Mouse (Mus musculus) erythroblast, embryonic 14.5 days (primary cell): ENCODE results near the gene Ubash3b.

ENCODE experiments used
- GATA1 ChIP-seq: IDR thresholded peaks from 2 replicates; pipeline ENCODE4 v1.6.1; 2012; ENCODE audit warnings: low read length, inconsistent platforms, mixed read lengths
- TAL1 ChIP-seq: IDR thresholded peaks from 3 replicates; pipeline ENCODE4 v1.6.1; 2012; ENCODE audit warnings: low read length, inconsistent platforms, mixed read lengths

GRCm38 (mm10) chr9:41091187-41091586 is 70.3 kb downstream of the Ubash3b start:
- TF ChIP-seq GATA1 (no peak), TAL1 (no peak)
